Mouse (Mus musculus) small intestine, adult 2 months (tissue): ENCODE data around the gene Fkbp1a.

Experiments used
- CTCF ChIP-seq: fragments of 200-500 bp; IDR thresholded peaks from 2 replicates; pipeline ENCODE4 v1.5.1; 2012; ENCODE audit warnings: low read depth, mild to moderate bottlenecking, control low read depth, inconsistent platforms, low read length, moderate library complexity, mixed read lengths; ENCODE audit not compliant: insufficient replicate concordance, insufficient read length; ENCODE audit errors: extremely low read depth
- POLR2A ChIP-seq: fragments of 200-500 bp; IDR thresholded peaks from 2 replicates; pipeline ENCODE4 v1.6.1; 2012; ENCODE audit warnings: low read depth, mild to moderate bottlenecking, control low read depth, inconsistent platforms, low read length, moderate library complexity

- no peak for TF ChIP-seq POLR2A
- no peak for TF ChIP-seq CTCF
Observed at GRCm38 (mm10) chr2:151562930-151563921, 20.9 kb downstream of the Fkbp1a start.
